Mouse (Mus musculus): ENCODE results near the gene Trip12.

Trip12 gene

DNA sequence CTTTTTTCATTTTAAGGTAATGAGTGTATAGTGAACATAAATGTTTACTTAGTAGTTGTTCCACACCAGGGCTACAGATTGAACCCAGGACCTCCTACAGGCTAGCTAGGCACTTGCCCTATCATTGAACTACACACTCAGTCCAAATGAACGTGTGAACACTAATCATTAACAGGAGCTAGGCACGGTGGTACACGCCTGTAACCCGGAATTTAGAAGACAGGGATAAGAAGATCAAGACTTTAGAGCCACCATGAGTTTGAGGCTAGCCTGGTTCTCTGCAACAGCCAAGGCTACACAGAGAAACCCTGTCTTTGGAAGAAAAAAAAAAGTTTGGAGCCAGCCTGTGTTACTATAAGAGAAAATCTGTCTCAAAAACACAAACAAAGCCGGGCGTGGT, 19.3 kb upstream of the Trip12 start:
- DNase-seq: no peak

GRCm38 (mm10) chr1:84855756-84856155, 15.4 kb upstream of the Trip12 start:
- no peak for DNase-seq

DNA sequence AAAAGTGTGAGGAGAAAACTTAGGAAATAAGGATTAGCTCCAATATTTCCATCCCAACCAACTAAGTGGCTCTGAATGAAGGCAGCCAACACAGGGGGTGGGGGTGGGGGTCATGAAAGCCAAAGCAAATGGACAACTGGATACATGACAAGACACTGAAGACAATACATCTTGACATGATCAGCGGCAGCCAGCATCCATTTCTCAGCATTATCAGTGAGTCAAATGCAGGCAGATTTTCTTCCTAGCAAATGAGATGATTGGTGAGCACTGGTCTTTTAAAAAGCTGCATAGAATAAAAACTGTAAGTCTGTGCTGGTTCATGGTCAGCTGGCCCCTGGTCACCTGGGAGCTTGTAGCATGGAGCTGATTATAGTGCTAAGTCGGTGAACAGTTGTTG, 14.7 kb upstream of the Trip12 start:
- DNase-seq: no peak

DNA sequence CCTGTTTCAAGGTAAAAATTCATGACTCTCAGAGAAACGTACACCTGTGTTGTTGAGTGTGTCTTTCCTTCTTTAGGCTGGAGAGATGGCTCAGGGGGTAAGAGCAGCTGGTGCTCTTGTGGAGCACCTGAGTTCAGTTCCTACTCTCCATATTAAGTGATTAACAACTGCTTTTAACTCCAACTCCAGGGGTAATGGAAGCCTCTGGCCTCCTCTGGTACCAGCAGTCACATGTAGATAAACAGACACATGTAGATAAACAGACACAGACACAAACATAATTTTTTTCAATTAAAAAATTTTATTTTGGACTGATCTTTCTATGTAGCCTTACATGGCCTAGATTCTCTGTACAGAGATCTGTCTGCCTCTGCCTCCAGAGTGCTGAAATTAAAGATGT, 13.4 kb upstream of the Trip12 start:
- no peak for DNase-seq

- peak; percentile 52 for DNase-seq
Observed at GRCm38 (mm10) chr1:84851512-84852235, 11.4 kb upstream of the Trip12 start.

- no peak for DNase-seq
Observed at GRCm38 (mm10) chr1:84850471-84850870, 10.2 kb upstream of the Trip12 start.

DNA sequence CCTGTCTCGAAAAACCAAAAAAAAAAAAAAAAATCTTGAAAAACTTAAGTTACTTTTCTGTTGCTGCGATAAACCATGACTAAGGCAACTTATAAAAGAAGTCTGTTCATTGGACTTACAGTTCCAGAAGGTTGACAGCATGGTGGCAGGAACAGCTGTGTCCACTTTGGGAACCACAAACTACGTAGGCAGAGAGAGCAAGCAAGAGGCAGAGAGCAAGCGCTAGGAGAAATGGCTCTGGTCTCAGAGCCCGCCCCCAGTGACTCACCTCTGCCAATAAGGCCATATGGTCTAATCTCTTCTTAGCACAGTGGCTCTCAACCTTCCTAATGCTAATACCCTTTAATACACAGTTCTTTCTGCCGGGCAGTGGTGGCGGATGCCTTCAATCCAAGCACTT, 9.5 kb upstream of the Trip12 start:
- DNase-seq: no peak

- DNase-seq: no peak
Observed at GRCm38 (mm10) chr1:84848801-84849455, 8.6 kb upstream of the Trip12 start.

DNA sequence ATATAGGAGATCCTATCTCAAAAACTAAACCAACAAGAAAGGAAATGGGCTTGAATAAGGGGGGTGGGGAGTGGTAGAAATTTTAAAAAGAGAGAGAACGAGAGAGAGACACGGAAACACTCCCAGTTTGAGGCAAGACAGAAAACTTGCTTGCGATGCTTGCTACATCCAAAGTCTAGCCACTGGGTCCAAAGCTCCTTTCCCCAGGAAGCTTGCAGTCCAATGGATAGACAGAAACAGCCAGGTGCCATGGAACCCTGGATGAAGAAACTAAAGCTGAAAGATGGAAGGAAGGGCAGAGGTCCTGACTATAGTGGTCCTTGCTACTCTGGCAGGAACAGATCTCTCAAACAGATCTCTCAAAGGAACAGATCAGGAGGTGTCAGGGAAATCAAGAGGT, 8.0 kb upstream of the Trip12 start:
- no peak for DNase-seq

- DNase-seq: no peak
Observed at GRCm38 (mm10) chr1:84847698-84848097, 7.4 kb upstream of the Trip12 start.

DNA sequence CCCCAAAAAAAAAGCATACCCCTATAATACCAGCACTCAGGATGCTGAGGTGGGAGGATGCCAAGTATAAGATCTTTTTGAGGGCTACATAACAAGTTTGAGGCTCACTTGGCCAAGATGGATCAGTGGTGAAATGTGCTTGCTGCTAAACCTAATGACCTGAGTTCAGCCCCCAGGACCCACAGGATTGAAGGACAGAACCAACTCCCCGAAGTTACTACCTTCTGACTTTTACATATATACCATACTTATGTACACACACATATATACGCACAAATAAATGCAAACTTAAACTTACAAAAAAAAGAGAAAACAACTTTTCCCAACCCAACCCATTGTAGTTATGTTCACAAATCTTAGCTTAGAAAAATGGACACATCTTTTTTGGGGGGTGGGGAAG, 3.0 kb upstream of the Trip12 start:
- DNase-seq: no peak

- no peak for DNase-seq
Observed at GRCm38 (mm10) chr1:84841061-84841460, 745 bp upstream of the Trip12 start.

DNA sequence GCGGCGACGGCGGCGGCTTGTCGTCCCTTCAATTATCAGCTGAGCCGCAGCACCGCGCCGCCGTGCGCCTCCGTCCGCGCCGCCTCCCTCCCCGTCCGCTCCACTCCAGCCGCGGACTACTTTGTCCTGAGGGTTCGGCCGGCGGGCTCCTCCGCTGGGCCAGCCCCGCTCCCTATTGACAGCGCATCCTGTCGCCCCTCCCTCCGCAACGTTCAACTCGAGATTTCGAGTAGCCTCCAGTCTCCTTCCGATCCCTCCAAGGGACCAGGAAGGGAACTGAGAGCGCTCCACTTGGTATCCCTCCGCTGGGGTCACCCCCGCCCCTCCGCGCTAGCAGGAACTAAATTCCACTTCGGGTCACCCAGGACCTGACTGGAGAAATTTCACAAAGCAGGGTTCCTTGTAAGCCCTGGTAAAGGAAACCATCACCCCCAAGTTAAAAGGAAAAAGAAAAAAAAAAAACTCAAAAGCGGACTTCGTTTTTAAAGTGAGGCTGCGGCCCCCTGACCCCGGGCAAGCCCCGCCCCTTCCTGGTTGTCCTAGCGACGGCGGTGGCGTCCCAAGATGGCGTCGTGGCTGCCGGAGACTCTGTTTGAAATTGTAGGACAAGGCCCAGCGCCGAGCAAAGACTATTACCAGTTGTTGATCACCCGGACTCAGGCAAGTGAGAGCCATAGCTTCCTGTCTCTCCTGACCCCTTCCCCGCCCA, 853 bp downstream of the Trip12 start, which contains the start of gene Fbxo36:
TSS of gene Fbxo36 (plus strand) at position 533 of the 709 bp plus-strand sequence.
- DNase-seq: peak; percentile 96

DNA sequence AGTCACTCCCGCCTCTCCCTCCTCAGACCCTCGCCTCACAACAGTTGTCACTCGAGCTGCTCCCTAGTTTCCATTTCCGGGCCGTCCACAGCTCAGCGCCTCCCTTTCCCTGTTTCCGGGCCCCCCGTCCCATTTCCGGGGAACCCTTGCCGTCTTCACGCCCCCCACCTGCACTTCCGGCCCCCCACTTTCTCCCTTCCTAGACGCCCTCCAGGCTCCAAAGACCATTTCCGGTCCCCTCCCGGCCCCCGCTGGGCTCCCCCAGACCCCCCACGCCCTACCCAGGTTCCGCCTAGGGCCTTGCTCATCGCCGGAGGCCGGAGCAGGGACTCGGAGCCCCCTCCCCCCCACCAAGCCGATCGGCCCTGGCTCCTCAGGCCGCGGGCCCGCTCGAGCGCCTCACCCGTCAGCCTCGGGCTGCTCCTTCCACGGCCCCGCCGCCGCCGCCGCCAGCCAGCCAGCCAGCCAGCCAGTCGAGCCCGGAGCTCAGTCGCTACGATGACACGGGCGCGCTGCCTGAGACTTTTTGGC, 1.6 kb downstream of the Trip12 start:
- DNase-seq: peak; percentile 86

- DNase-seq: no peak
Observed at GRCm38 (mm10) chr1:84838156-84838555, 2.2 kb downstream of the Trip12 start.

DNA sequence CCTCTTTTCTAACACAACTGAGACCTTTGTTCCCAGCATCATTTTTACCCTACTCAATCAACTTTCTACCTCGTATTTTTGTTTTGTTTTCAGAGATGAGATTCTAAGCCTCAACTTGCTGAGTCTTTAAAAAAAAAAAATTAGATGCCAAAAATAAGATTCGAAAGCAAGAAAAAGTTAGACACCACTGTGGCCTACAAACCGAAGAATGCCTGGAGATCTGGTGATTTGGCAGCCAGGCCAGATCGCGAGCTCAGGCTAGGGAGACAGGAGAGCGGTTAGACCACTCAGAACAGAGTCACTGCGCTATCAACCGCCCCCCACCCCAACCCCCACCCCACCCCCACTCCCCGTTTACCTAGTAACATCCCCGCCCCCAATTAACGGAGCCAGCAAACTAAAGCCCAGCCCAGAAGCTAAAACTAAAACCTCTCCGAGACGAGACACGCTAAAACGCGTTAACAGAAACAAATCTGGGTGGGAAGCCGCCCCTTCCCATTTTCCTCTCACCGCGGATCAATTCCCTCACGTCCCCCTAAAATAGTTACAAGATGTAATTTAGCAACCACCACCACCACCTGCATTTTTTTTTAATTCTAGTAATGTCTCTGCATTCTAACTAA, 2.7 kb downstream of the Trip12 start:
- DNase-seq: peak; percentile 12

- DNase-seq: no peak
Observed at GRCm38 (mm10) chr1:84825091-84825490, 15.2 kb downstream of the Trip12 start.

- DNase-seq: no peak
Observed at GRCm38 (mm10) chr1:84817596-84817995, 22.7 kb downstream of the Trip12 start.

- no peak for DNase-seq
Observed at GRCm38 (mm10) chr1:84803788-84804187, 36.5 kb downstream of the Trip12 start.

DNA sequence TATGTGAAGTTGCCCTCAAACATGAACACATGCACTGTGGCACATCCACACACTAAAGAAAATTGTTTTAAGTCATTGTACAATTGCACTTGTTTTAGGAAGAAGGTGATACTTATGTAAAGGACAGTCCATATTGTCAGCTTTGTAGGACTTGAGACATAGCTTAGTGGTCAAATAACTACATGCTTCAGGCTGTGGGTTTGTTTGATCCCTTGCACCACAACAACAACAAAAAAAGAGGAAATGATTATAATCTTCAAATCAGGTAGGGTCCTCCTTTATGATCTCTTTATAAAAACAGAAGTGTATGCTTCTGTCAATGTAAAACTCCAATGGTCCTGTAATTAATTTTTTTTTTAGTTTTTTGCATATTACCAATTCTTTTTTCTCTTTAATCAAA, 41.1 kb downstream of the Trip12 start:
- DNase-seq: no peak

DNA sequence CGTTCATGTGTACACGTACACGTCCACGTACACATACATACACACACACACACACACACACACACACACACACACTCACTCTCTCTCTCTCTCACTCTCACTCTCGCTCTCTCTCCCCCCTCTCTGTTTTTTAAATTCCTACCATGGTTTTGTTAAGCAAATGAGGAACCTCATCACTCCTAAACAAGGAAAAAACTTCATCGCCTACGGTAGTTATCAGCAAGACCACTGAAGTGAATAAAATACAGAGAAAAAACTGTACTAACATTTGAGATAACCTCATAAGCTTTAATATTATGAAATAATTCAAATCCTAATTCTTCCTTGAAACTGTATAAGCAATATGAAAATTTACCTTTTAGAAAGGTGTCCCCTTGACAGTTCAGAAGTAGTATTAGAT, 45.0 kb downstream of the Trip12 start:
- DNase-seq: no peak

DNA sequence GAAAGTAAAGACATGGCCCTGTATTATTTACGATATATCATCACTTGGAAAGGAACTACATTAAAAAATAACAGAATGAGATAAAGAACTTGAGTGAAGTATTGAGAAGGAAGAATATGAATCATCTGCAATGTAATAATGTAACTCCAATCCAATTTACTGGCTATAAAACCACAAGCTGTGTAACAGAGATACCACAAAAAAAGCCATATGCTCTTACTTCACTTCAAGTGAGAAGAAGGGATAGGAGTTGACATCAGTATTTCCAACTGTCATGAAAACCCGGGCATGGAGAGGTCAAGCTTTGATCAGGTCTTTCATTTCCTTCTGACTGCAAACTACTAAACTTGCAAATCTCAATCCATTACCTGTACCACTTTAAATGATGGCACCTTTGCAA, 48.9 kb downstream of the Trip12 start:
- DNase-seq: no peak

DNA sequence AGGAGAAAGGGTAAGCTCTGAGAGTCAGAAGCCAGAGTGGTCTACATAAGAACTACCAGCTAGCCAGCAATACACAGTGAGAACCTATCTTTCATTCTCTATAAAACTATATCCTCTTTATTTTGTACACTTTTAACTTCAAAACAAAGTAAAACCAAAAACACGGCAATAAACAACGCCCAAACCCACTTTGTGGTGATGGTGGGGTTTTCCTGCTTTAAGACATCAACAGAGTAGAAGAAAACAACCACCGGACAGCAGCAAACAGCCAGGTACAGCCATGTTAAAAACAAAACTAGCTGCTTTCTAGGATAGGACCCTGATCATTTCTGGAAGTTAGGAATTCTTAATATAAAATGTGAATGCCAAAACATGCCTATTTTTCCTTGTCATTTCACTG, 59.7 kb downstream of the Trip12 start:
- no peak for DNase-seq

Data from kidney, postnatal 10 days (tissue).